Mouse (Mus musculus) liver, adult 2 months (tissue): ENCODE data around the gene Gm14434. TPM values are rescaled to one million over a fixed set of nuclear protein-coding genes. Genes with fewer than 3 reads are reported as not detected.
"Not testable (repeated sequence)": the region's sequence is repeated elsewhere in the genome, so short reads cannot be mapped to it uniquely, and the experiment has no call there.

ENCODE experiments used
- DNase-seq: peaks from one replicate; pipeline ENCODE4 v3.0.0-alpha.2; 2011; ENCODE audit warnings: low read depth, low spot score; ENCODE audit errors: extremely low read depth
- H3K27ac ChIP-seq: fragments of 200-500 bp; replicated peaks from 2 replicates; pipeline ENCODE4 v1.5.1; 2012; ENCODE audit warnings: low read depth, mild to moderate bottlenecking, control low read depth, inconsistent platforms, low read length; ENCODE audit not compliant: insufficient read depth
- H3K27me3 ChIP-seq: fragments of 200-500 bp; 2 replicates; pipeline ENCODE4 v1.6.1; 2012; ENCODE audit warnings: mild to moderate bottlenecking, moderate library complexity, low read length, inconsistent platforms; ENCODE audit not compliant: control insufficient read depth, insufficient read depth
- H3K36me3 ChIP-seq: fragments of 200-500 bp; 2 replicates; pipeline ENCODE4 v1.6.1; 2012; ENCODE audit warnings: low read length, inconsistent platforms; ENCODE audit not compliant: control insufficient read depth, insufficient read depth
- H3K4me1 ChIP-seq: fragments of 200-500 bp; 2 replicates; pipeline ENCODE4 v1.6.1; 2011; ENCODE audit warnings: low read length; ENCODE audit not compliant: control insufficient read depth, insufficient read depth
- H3K4me3 ChIP-seq: fragments of 200-500 bp; 2 replicates; pipeline ENCODE4 v1.5.1; 2011; ENCODE audit warnings: low read depth, mild to moderate bottlenecking, control low read depth, low read length, moderate library complexity; ENCODE audit not compliant: insufficient read depth
- H3K79me2 ChIP-seq: fragments of 200-500 bp; 2 replicates; pipeline ENCODE4 v1.6.1; 2012; ENCODE audit warnings: inconsistent platforms, mild to moderate bottlenecking, low read length, moderate library complexity; ENCODE audit not compliant: control insufficient read depth, insufficient read depth
- H3K9ac ChIP-seq: fragments of 200-500 bp; 2 replicates; pipeline ENCODE4 v1.6.1; 2012; ENCODE audit warnings: low read depth, mild to moderate bottlenecking, control low read depth, inconsistent platforms, low read length
- WGBS: fragments of 180-500 bp; shearing (Covaris S2); methylation state at CpG from one replicate; pipeline ENCODE4 v1.1.7; 2018; 5-methylcytosine and 5-hydroxymethylcytosine counted together
- polyA plus RNA-seq: library from polyadenylated mRNA; depleted of rRNA; stranded (reverse); fragments of >200 nt; gene quantifications from 2 replicates; pipeline ENCODE4 v1.2.3, GENCODE M21; 2012; rRNA removed
- total RNA-seq: library from RNA; depleted of rRNA; stranded (reverse); fragments of >200 nt; gene quantifications from 2 replicates; pipeline ENCODE4 v1.2.3, GENCODE M21; 2014; rRNA removed

Gene Gm14434
- total RNA-seq (1.5 TPM in 2 replicates), polyA plus RNA-seq (0.92 and 1.4 TPM in 2 replicates)

DNA sequence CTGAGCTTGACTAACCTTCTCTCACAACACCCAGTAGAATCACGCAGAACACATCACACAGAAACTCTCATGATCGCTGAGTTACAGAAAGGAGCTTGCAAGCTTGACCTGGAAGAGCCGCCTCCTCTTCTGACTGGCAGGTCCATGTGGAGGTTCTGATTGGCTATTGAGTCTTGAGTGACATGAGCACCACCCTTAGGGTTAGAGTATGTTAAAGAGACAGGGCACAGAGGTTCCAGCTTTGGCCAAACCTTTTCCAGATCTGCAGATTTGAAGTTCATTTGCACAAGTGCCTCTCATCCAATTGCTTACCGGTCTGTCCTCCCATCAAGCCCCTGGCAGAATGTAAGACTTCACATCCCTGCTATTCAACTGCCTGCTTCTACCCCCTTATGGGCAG lies at the start of gene Gm14434:
Gene Gm14434 (minus strand): TSS at position 101 of the 400 bp plus-strand sequence.
- not testable (repeated sequence) for H3K4me3 ChIP-seq, H3K9ac ChIP-seq, DNase-seq, H3K4me1 ChIP-seq, H3K79me2 ChIP-seq, H3K36me3 ChIP-seq, H3K27me3 ChIP-seq, H3K27ac ChIP-seq
- WGBS: no CpG with 5 or more reads among the region's 4 CpGs

DNA sequence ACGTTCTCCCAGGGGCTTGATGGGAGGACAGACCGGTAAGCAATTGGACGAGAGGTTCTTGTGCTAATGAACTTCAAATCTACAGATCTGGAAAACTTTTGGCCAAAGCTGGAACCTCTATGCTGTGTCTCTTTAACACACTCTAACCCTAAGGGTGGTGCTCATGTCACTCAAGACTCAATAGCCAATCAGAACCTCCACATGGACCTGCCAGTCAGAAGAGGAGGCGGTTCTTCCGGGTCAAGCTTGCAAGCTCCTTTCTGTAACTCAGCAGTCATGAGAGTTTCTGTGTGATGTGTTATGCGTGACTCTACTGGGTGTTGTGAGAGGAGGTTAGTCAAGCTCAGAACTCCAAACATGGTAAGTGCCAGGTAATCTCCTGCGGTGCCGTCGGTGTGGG lies 34.2 kb upstream of the Gm14434 start, which contains the start of gene Zfp967:
Gene Zfp967 (plus strand): TSS at position 301 of the 400 bp plus-strand sequence.
- not testable (repeated sequence) for H3K79me2 ChIP-seq

GRCm38 (mm10) chr2:176423294-176423693 lies 63.3 kb downstream of the Gm14434 start, which contains the start of gene Gm14435:
Gene Gm14435, plus strand, starts transcription at chr2:176423594.
- H3K27ac ChIP-seq, H3K4me1 ChIP-seq, H3K79me2 ChIP-seq, H3K4me3 ChIP-seq, H3K27me3 ChIP-seq, DNase-seq, H3K36me3 ChIP-seq, H3K9ac ChIP-seq: not testable (repeated sequence)
- no CpG with 5 or more reads among the region's 6 CpGs for WGBS

More for the DNA sequence above, 34.2 kb upstream of the Gm14434 start, which contains the start of gene Zfp967:
- not testable (repeated sequence) for H3K27ac ChIP-seq, DNase-seq, H3K36me3 ChIP-seq, H3K27me3 ChIP-seq, H3K9ac ChIP-seq, H3K4me1 ChIP-seq, H3K4me3 ChIP-seq
- no CpG with 5 or more reads among the region's 9 CpGs for WGBS

Other genes starting within 250 kb of the Gm14434 start
- not detected in 2 replicates for gene Gm11009, start 167.3 kb downstream of the Gm14434 start, total RNA-seq
- gene Gm11009, start 167.3 kb downstream of the Gm14434 start, polyA plus RNA-seq: not detected in 2 replicates
- gene Gm14435, start 63.2 kb downstream of the Gm14434 start, total RNA-seq: 2.4 and 2.9 TPM in 2 replicates
- gene Gm14435, start 63.2 kb downstream of the Gm14434 start, polyA plus RNA-seq: 0.86 and 1.4 TPM in 2 replicates
- gene Zfp967, start 34.3 kb upstream of the Gm14434 start, total RNA-seq: not detected in 2 replicates
- gene Zfp967, start 34.3 kb upstream of the Gm14434 start, polyA plus RNA-seq: not detected in 2 replicates
- 2.5 and 4.0 TPM in 2 replicates for gene Gm14308, start 149.6 kb upstream of the Gm14434 start, total RNA-seq
- 0.45 and 0.46 TPM in 2 replicates for gene Gm14308, start 149.6 kb upstream of the Gm14434 start, polyA plus RNA-seq
- 11.7 and 15.9 TPM in 2 replicates for gene Zfp973, start 183.7 kb upstream of the Gm14434 start, total RNA-seq
- 0.78 and 0.98 TPM in 2 replicates for gene Zfp973, start 183.7 kb upstream of the Gm14434 start, polyA plus RNA-seq
- 8.9 and 14.7 TPM in 2 replicates for gene Gm14305, start 221.5 kb upstream of the Gm14434 start, total RNA-seq
- 0.97 and 1.2 TPM in 2 replicates for gene Gm14305, start 221.5 kb upstream of the Gm14434 start, polyA plus RNA-seq